Mouse (Mus musculus): ENCODE results near the gene Uhrf1bp1l. TPM values are rescaled to one million over a fixed set of nuclear protein-coding genes. Genes with fewer than 3 reads are reported as not detected.

Uhrf1bp1l gene
- total RNA-seq, 4 experiments from 2014 or later: 23.9 to 28.9 (median 27.7) TPM

DNA sequence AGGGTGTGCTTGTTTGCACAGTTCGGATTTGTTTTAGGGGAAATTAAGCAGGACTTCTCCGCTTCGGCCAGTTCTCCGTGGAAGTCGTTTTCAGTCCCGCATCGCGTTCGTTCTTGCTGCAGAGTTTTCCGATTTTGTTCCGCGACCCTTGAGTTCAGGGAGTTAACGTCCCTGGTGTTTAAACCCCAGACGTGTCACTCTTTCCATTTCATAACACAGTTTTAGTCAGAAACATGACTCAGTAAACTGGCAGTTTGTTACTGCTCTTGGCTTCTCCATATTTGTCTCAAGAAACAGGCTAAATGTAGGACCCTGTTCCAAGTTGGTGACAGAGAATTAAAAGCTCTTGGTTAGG, 852 bp downstream of the Uhrf1bp1l start:
- peak; percentile 41 for DNase-seq (ENCODE audit: low spot score)

DNA sequence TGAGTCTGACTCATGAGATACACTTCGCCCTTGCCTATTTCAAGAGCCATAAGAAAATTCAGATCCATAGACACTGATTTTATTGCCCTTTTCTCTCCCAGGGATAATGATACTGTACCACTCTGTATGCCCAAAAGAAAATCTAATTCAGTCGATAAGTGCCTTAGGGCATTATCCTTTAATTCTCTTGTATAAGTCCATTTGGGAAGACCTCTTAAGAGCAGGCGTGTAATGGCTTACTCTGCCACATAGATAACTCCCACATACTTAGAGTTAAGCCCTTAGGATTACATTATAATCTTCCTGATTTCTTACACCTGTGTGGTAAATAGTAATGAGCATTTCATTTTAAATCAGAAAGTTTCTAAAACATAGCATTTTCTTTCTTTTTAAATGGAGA, 1.8 kb downstream of the Uhrf1bp1l start:
- DNase-seq (ENCODE audit: low spot score): no peak

DNA sequence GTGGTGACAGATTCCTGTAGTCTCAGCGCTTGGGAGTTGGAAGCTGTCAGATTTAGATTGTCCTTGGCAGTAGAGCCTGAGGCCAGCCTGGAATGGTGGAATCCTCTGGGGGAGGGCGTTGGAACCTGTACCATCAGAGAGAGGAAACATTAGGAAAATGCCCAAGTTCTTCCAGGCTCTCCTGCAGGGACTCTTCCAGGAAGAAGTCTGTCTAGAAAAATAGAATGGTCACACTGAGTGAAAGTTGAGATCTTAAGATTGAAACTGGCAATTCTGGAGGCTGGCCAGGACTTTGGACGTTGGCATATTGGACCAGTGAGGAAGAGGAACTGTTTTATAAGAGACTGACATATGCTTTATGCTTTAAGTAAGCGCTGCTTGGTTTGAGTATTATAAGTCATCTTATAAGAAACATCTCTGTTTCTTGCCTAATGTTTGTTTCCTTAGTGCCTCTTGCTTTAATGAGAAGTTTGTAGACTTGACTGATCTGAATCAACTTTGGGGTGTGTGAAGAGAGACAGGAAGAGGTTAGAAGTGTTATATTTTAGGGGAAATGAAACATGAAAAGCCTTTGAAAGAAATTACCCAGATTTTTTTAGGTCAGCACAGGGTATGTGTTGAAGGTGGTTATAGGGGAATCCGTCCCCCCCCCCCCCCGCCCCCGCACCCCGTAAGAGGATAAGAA, 2.6 kb downstream of the Uhrf1bp1l start:
- DNase-seq (ENCODE audit: low spot score): no peak

DNA sequence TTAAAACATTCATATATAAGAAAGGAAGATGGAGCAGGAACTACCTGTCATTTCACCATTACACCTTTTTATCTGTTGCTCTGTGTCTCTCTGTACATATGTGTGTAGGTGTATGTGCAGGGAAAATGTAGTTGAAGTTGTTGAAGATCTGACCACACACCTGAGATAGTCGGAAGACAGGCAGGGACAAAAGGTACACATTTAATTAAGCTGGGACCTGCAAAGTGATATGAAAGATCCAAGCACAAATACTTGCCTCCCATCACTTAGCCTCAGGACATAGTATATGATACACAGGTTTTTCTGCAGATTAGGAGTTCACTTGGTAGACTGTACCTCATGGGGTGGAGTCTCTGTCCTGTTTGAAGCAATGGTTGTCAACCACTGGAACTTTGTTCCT, 3.1 kb downstream of the Uhrf1bp1l start:
- DNase-seq (ENCODE audit: low spot score): no peak

DNA sequence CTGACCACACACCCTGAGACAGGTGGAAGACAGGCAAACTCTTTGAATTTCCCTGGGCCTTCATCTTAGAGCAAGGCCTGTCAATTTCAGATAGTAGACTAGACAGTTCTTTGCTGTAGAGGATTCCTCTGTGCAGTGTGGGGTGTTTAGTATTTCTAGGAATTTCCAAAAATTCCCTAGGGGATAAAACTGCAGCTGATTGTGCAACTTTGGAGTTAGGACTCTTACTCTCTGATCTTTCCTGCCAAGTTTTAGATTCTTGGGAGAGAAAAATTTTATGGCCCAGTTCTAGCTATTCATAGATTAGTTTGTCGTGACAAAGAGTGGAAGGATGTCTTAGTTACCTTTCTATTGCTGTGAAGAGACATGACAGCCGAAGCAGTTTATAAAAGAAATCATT, 3.8 kb downstream of the Uhrf1bp1l start:
- DNase-seq (ENCODE audit: low spot score): no peak

DNA sequence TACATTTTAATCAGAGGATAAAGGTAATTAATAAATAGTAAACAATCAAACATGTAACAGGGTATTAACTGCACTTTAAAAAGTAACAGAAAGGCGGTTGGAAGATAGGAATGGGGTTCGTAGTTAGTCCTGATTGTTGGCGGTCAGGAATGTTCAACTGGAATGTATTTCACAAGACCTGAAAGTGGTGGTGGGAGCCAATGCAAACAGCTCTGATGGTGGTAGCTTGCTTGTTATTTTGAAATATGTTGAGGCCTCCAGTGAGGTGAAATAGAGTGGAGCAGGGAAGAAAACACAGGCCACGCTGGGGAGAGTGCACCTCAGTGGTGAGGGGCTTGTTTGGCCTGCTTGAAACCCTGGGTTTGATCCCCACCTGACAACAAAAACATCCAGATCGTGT, 6.3 kb downstream of the Uhrf1bp1l start:
- DNase-seq (ENCODE audit: low spot score): no peak

DNA sequence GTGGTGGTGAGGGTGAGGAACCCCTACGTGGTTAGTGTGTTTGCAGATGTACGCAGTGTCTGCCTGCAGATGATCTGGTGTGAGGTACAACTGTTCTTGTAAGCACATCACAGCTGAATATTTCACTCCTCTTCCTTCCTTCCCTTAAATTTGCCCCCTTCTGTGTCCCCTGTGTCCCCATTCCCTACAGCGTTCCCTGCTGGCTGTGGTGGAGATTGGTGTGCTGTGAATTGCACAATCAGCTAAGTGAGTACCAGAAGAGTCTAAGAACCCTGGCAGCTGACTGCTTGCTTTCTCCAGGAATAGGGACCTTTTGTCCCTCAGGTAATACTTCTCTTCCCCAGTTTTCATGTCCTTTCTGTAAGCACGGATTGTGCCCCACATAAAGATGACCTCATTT, 10.4 kb downstream of the Uhrf1bp1l start:
- no peak for DNase-seq (ENCODE audit: low spot score)

DNA sequence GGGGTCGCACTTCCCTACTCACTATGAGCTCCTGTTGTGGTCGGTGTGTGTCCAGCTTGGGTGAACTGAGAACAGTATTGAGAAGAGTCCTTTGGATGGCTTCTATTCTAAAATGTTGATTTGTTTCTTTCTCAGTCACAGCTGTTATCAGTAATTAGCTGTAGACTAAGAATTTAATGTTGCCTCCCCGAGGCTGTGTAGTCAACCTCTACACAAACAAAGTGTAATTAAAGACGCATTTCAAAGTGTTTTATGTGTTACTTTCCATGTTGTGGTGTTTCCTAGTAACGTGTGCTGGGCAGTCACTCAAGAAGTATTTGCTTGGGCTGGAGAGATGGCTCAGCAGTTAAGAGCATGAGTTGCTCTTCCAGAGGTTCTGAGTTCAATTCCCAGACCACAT, 16.0 kb downstream of the Uhrf1bp1l start:
- no peak for DNase-seq (ENCODE audit: low spot score)

DNA sequence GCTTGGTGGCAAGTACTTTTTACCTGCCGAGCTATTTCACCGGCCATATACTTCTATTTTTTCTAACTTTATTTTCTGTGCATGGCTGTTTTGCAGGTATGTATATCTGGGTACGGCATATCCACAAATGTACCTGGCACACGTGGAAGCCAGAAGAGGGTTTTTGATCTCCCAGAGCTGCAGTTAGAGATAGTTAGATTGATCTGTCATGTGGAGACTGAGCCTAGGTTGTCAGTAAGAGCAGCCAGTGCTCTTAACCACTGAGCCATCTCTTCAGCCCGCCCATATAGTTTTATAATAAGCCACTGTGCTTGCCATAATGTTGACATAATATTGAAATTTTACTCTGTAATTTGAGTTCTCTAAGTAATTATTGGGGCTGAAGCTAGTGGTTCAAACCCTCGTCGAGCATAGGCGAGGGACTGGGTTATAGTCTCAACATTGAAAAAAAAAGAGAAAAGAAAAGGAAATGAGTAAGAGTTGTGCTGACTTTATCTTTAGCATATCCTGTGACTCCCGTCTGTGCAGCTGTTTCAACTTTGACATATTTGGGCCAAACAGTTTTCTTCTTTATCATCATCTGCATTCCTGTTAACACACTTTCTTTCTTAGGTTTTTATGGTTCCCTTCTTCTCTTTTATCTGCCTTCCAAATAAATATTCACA, 19.8 kb downstream of the Uhrf1bp1l start:
- no peak for DNase-seq (ENCODE audit: low spot score)

DNA sequence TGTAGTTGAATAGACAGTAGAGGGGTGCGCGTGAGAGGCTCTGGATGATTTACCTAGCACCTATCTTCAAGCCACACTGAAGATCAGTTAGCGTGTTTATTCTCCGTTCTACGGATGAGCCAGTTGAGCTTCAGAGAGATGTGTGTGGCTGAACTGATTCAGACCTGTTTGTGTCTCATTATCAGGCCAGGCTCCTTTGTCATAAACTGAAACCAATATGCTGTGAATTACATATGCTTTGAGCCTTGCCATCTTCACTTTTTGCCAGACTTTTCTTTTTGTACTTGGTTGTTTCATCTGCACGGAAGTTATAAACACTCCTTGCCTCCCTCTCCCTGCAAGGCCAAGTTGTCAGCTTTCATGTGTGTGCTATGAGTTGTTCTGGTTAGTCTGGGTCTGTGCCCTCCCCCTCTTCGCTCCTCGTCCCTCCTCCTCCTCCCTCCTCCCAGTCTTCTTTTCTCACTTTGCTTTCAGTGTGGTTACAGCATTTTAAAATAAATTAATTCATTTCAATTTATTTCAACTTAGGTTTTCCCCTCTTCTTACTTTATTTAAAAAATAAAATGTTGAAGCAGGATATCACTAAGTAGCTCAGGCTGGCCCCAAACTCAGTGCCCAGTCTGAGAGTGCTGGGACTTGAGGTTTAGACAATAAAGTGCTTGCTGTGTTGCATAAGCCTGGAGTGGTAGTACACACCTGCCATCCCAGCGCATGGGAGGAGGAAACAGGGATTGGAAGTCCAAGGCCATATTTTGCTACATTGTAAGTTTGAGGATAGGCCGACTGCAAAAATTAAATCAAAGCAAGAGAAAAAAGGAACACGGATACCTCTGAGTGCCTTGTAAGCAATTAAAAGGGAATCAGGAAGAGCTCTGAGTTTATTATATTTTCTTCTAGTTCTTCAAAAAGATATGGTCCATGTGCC, 21.3 kb downstream of the Uhrf1bp1l start:
- no peak for DNase-seq (ENCODE audit: low spot score)

DNA sequence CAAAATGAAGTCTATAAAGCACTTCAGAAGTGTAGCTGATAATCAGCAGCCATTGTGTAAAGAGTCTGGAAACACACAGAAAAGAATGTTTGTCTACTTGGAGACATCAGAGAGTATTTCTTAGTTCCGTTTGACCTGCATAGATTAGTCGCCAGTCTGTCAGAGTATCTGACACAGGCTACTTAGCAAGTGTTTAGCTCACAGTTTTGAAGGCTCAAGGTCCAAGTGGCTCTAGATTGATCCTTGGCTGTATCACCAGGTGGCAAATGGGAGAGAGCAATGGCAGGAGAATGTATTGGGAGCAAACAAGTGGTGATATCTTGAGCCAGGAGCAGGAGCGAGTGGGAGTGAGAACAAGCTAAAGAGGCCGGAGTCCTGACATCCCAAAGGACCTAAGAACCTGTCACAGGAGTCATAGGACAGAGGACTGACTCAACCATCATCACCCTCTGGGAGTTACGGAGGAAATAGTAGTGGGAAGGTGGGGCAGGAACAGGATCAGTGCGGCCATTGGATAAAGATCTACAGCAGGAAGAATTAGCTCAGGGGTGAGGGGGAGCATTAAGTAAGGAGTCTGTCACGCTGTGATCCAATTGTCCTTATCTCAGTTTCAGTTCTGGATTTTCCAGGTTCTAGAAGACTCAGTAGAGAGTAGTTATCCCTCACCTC, 23.7 kb downstream of the Uhrf1bp1l start:
- no peak for DNase-seq (ENCODE audit: low spot score)

DNA sequence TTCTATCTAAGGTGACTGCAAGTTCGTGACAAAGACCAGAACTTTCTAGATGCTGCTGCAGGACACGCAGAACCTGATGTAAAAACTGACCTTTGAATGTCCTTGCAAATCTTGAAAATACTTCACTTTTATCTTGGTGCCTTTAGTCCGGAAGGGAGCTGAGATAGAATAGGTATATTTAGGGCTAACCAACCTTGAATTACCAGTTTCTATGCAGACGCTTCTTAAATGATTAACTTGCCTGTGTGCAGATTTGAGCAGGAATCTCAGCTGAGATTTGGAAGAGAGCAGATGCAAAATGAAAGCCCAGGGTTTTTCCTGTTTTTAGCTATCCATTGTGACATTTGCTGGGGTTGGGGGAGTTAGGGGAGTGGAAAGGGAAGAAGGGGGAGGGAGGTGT, 24.3 kb downstream of the Uhrf1bp1l start:
- no peak for DNase-seq (ENCODE audit: low spot score)

DNA sequence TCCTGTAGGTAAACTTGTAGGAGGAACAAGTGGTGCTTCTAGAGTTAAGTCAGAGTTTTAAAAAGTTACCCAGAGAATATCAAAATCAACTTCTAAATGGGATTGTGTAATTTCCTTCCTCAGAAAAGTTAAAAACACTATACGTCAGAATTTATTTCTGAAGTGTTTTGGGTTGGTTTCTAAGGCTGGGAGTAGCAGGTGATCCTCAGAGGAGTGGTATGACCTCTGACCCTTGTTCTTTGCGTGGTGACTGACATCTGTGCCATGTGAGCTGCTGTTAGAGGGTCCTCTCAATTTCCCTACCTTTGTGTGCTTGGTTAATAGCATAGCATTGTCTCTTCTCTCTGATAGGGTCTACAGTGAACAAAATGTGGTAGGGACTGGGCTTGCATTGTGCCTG, 27.1 kb downstream of the Uhrf1bp1l start:
- DNase-seq (ENCODE audit: low spot score): no peak

DNA sequence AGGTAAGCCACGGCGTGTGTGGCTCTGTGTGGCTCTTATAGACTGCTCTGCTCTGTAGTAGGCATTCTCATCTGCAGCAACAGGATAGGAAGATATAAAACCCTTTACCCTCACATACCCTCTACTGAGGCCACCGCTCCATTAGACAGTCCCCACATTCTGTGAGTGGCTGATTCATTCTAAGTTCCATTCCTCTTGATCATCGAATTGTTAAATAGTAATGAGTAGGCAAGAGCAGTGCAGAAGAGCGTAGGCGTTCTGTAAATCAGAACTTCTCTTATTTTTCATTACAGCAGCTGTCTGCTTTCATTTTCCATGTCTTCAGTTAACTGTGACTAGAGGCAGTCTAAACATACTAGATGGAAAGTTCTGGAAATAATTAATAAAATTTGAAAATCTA, 31.2 kb downstream of the Uhrf1bp1l start:
- no peak for DNase-seq (ENCODE audit: low spot score)

DNA sequence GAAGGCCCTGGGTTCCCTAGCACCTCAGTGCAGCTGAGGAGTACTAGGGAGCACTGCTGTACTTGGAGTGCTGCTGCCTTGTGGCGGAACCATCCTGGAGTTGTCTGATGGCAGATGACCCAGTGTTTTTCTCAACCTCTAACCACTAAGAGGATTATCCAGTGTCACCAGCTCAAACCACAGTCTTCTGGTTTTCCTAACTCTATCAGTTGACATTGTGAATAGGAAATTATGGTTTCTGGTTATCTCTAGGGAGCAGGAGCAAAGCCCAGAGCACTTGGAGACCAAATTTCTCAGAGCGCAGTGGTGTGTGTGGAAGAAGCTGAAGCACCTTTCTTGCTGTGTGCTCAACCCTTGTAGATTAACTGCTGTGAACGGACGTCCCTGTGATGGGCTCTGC, 47.1 kb downstream of the Uhrf1bp1l start:
- DNase-seq (ENCODE audit: low spot score): no peak

DNA sequence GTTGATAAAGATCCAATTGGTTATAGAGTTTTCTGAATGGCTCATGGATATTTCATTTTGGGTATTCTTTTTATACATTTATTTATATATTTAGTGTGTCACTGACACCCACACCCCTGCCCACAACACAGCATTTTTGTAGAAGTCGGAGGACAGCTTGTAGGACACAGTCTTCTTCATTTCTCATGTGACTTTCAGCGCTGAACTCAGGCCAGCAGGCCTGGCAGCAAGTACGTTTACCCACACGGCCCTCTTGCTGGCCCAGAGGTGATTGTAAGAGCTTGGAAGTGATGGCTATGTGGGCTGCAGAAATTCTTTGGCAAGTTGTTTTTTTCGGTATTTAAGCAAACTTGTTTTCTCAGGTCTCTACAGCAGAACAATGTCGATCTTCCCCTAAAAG, 49.3 kb downstream of the Uhrf1bp1l start:
- peak; percentile 40 for DNase-seq (ENCODE audit: low spot score)

DNA sequence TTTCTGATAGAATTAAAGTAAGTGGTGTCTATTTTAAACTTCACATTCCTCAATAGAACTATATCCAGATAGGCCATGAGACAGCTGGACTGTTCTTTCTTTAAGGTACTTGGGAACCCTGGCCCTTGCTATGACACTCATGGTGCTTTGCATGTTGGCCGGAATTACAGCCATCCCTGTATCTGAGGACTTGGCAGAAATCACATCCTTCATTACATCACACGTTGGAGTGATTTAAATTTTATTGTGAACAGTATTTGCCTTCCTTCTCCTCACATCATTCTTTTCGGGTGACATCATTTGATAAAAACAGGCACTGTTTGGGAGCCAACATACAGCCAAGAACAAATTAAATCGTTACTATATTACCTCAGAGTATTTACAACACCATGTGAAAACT, 74.4 kb downstream of the Uhrf1bp1l start:
- DNase-seq (ENCODE audit: low spot score): no peak

DNA sequence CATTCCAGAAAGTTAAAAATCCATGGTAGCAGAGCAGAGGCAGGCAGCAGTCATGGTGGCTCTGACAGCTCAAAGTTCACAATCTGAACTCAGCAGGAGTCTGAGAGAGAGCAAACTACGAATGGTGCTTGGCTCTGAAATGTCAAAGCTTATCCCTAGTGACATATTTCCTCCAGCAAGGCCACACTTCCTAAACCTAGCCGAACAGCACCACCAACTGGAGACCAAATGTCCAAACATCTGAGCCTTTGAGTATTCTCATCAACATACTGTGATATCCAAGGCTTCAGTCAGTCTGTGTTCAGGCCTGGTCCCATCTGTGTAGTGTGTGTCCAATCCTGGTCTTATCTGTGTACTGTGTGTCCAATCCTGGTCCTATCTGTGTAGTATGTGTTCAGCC, 79.1 kb downstream of the Uhrf1bp1l start:
- peak; percentile 21 for DNase-seq (ENCODE audit: low spot score)

DNA sequence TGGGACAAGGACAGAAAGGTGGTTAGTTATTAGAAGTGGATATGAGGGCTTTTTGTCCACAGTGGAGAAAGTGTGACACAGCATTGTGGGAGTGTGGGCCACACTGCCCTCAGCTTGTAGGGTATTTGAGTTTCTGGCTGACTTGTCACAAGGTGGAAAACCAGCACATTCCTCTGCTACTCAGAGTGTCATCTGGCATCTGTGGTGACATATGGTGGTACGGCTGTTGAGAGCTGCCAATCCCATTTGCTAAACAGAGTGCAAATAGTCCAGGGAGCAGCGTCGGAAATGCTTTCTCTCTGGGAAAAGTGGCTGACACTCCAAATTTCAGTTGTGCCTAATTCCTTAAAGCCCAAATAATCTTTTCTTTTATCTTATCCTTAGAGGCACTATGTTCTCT, 82.1 kb downstream of the Uhrf1bp1l start:
- no peak for DNase-seq (ENCODE audit: low spot score)

DNA sequence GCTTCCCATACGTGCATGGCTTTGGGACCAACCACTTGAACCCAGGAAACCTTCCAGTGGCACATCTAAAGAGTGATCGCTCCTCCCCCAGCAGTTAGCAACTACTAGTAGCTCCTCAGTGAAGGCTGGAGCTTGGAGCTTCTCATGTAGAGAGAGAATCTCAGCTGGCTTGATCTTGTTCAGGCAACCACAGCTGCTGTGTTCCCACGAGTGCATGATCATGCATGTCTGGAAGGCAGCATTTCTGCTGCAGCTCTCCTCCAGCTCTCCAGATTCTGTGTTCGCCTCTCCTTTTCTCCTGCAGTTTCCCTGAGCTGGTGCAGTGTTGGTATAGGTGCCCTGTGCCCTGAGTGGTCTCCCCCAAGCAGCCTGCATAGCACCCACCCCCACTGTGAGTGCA, 87.5 kb downstream of the Uhrf1bp1l start:
- DNase-seq (ENCODE audit: low spot score): no peak

DNA sequence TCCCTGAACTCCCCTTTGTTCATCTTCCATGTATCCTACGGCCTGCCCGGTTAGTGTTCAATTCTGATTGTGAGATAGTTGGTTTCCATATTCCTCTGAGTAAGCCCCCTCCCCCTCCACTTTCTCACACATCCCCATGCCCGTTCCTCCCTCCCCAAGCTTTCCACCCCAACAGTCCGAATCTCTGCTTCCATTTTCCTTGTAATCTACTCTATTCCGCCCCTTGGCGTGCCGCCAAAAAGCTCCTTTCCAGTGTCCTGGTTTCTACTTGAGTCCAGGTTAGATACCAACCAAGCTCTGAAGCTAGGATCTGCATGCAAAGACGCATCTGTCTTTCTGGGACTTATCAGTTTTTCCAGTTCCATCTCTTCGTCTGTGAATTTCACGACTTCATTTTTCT, 88.4 kb downstream of the Uhrf1bp1l start:
- no peak for DNase-seq (ENCODE audit: low spot score)

DNA sequence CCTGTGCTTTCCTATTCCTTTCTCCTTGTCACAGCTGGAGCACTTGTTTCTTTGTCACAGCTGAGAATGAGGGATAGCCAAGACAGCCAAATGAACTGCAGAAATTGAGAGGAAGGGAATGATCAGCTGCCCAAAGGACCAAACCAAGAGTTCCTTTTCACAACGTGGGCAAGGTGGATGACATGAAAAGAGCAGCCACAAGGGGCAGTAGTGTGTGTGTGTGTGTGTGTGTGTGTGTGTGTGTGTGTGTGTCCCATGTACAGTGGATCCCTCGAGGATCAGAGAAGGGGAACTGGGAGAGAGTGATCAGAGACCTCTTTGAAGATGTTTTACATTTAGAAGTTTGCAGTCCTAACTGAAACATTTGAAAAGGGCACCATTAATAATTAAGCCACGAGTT, 92.7 kb downstream of the Uhrf1bp1l start:
- DNase-seq (ENCODE audit: low spot score): no peak

All from heart, adult 8-10 months (tissue).